Mouse (Mus musculus) ES-E14 (cell line): ENCODE measurements around the gene Enpp1.

ENCODE experiments used
- CHD2 ChIP-seq: IDR thresholded peaks from 2 replicates; pipeline ENCODE4 v1.6.1; 2014; ENCODE audit warnings: mild to moderate bottlenecking, low read depth, low read length, inconsistent platforms
- HCFC1 ChIP-seq: IDR thresholded peaks from 2 replicates; pipeline ENCODE4 v1.6.1; 2012; ENCODE audit warnings: low read length, inconsistent platforms, borderline replicate concordance; ENCODE audit not compliant: insufficient read depth
- MAFK ChIP-seq: IDR thresholded peaks from 2 replicates; pipeline ENCODE4 v1.6.1; 2014; ENCODE audit warnings: mild to moderate bottlenecking, low read depth, low read length, inconsistent platforms; ENCODE audit not compliant: insufficient read depth

DNA sequence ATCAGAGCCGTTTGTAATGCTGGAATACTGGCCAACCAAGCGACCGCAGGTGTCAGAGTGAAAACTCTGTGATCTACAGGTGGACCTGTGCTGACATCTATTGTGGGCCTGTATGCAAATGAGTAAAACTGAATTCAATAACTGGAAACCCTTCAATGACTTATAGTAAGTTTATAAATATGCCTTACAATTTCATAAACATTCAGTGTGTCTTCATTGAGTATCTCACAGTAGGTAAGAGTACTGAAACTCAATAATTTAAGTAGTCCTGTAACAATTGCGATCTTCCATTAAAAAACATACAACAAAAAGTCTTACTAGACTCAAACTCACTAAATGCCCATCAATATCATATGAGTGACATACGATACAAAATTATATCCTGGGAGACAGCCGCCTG is 1.6 kb downstream of the Enpp1 start:
- TF ChIP-seq HCFC1 (no peak), MAFK (no peak), CHD2 (no peak)
